In genomic region chr6:48677492-48678345, GRCm38 (mm10) we compare ENCODE assay signal across 23 mouse cellular contexts. TPM values are rescaled to one million over a fixed set of nuclear protein-coding genes. Genes with fewer than 3 reads are reported as not detected.
DNase-seq lines count a peak whose midpoint lies in the region; ATAC-seq and TF ChIP-seq lines count a peak whose summit lies in the region.
"Had no signal": no experiment of that assay in that cellular context is flagged by ENCODE, and none has a peak within 500 bp of the region (broad histone marks: within the 10 kb centered on the region; RNA-seq: fewer than 3 reads in every experiment).

No protein-coding gene starts in this region.

- 86% methylated on average over 17 of the region's 17 CpGs for WGBS in heart, embryonic 12.5 days
- WGBS in liver, embryonic 12.5 days (ENCODE audit: insufficient replicate concordance), result 73% methylated on average over 17 of the region's 17 CpGs
- WGBS in small intestine, adult 2 months, result 86% methylated on average over 17 of the region's 17 CpGs
- WGBS in midbrain, embryonic 14.5 days, result 94% methylated on average over 17 of the region's 17 CpGs

- H3K4me2 ChIP-seq in heart, embryonic 12.5 days, result peak overlapping the region; percentile 61
- 0 out of 2 replicates have a peak overlapping the region, but pooled peaks have one; percentile 67 for H3K4me2 ChIP-seq in liver, embryonic 12.5 days
- no peak overlapping the region for H3K4me2 ChIP-seq in midbrain, embryonic 14.5 days (ENCODE audit: low read length)
- H3K4me2 ChIP-seq: forebrain, embryonic 15.5 days; hindbrain, embryonic 14.5 days; neural tube, embryonic 13.5 days had no signal

- no peak for DNase-seq in heart, adult 18-20 months
- DNase-seq in liver, result no peak
- peak; percentile 44 for DNase-seq in thymus, postnatal 4 days
- no peak for DNase-seq in thymus, postnatal 10 days (ENCODE audit: low spot score in 2 of 2)
- no peak for DNase-seq in midbrain, embryonic 14.5 days
- DNase-seq: adrenal gland, adult 2 months; cerebellum, adult 9-11 months; gastrocnemius, postnatal 25 days; lung, postnatal 36 days had no signal

- no peaks in the 10 kb centered on the region for H3K36me3 ChIP-seq in heart, embryonic 12.5 days
- peaks cover 10% of the 10 kb centered on the region; the same call in 1 of the 2 replicates for H3K36me3 ChIP-seq in liver, embryonic 12.5 days
- H3K36me3 ChIP-seq in small intestine, adult 2 months (ENCODE audit: control insufficient read depth, insufficient read depth, low read length), result peaks cover 5% of the 10 kb centered on the region; the same call in 1 of the 2 replicates
- H3K36me3 ChIP-seq in midbrain, embryonic 14.5 days (ENCODE audit: control insufficient read depth, insufficient read depth, low read length), result no peaks in the 10 kb centered on the region
- H3K36me3 ChIP-seq: embryonic facial prominence, embryonic 13.5 days; forebrain, embryonic 15.5 days; heart, embryonic 10.5 days; intestine, embryonic 15.5 days; kidney, embryonic 15.5 days; limb, embryonic 10.5 days; midbrain, embryonic 10.5 days; neural tube, embryonic 13.5 days had no signal

- no peaks in the 10 kb centered on the region for H3K27me3 ChIP-seq in heart, embryonic 12.5 days (replicated peaks)
- H3K27me3 ChIP-seq in liver, embryonic 12.5 days (replicated peaks), result no peaks in the 10 kb centered on the region
- H3K27me3 ChIP-seq in small intestine, adult 2 months (ENCODE audit: control insufficient read depth, insufficient read depth, low read length), result no peaks in the 10 kb centered on the region
- no peaks in the 10 kb centered on the region for H3K27me3 ChIP-seq in midbrain, embryonic 14.5 days (ENCODE audit: control insufficient read depth, insufficient read depth, low read length)
- H3K27me3 ChIP-seq: embryonic facial prominence, embryonic 13.5 days; forebrain, embryonic 15.5 days; intestine, embryonic 15.5 days; kidney, embryonic 15.5 days; neural tube, embryonic 13.5 days had no signal

- no peak overlapping the region for H3K4me3 ChIP-seq in heart, embryonic 12.5 days
- no peak overlapping the region for H3K4me3 ChIP-seq in liver, embryonic 12.5 days
- peak overlapping the region; percentile 39 for H3K4me3 ChIP-seq in small intestine, adult 2 months (ENCODE audit: low read depth, low read length)
- no peak overlapping the region for H3K4me3 ChIP-seq in midbrain, embryonic 14.5 days (replicated peaks; ENCODE audit: low read depth, low read length)
- H3K4me3 ChIP-seq: embryonic facial prominence, embryonic 13.5 days; forebrain, embryonic 15.5 days; intestine, embryonic 15.5 days; kidney, embryonic 15.5 days; limb, embryonic 10.5 days; midbrain, embryonic 10.5 days; neural tube, embryonic 13.5 days had no signal

- TF ChIP-seq POLR2A in small intestine, adult 2 months (IDR thresholded peaks at IDR 0.05; ENCODE audit: low read depth, low read length), result no peak

- H3K27ac ChIP-seq in heart, embryonic 12.5 days (ENCODE audit: poor library complexity, severe bottlenecking), result no peak overlapping the region
- H3K27ac ChIP-seq in liver, embryonic 12.5 days, result no peak overlapping the region
- H3K27ac ChIP-seq in small intestine, adult 2 months (ENCODE audit: insufficient read depth, low read depth, low read length), result peak overlapping the region; percentile 63
- no peak overlapping the region for H3K27ac ChIP-seq in midbrain, embryonic 14.5 days (replicated peaks; ENCODE audit: low read depth, low read length)
- H3K27ac ChIP-seq: embryonic facial prominence, embryonic 13.5 days; forebrain, embryonic 15.5 days; heart, embryonic 10.5 days; hindbrain, embryonic 14.5 days; intestine, embryonic 15.5 days; kidney, embryonic 15.5 days; limb, embryonic 10.5 days; midbrain, embryonic 10.5 days; neural tube, embryonic 13.5 days had no signal

- peaks cover 5% of the 10 kb centered on the region for H3K4me1 ChIP-seq in heart, embryonic 12.5 days (replicated peaks)
- H3K4me1 ChIP-seq in liver, embryonic 12.5 days, result peaks cover 33% of the 10 kb centered on the region
- H3K4me1 ChIP-seq in small intestine, adult 2 months (ENCODE audit: control insufficient read depth, insufficient read depth, insufficient read length, low read length), result peaks cover 5% of the 10 kb centered on the region; the same call in 1 of the 2 replicates
- H3K4me1 ChIP-seq in midbrain, embryonic 14.5 days (ENCODE audit: control insufficient read depth, insufficient read depth, low read length), result no peaks in the 10 kb centered on the region
- H3K4me1 ChIP-seq: embryonic facial prominence, embryonic 13.5 days; forebrain, embryonic 15.5 days; neural tube, embryonic 13.5 days had no signal

- no peak for ATAC-seq in heart, embryonic 12.5 days (ENCODE audit: insufficient number of reproducible peaks, low FRiP score)
- no peak for ATAC-seq in liver, embryonic 12.5 days
- no peak for ATAC-seq in midbrain, embryonic 14.5 days (ENCODE audit: low FRiP score, low TSS enrichment)
- ATAC-seq: forebrain, embryonic 15.5 days; intestine, embryonic 15.5 days had no signal

- H3K9ac ChIP-seq in heart, embryonic 12.5 days, result no peak overlapping the region
- no peak overlapping the region for H3K9ac ChIP-seq in liver, embryonic 12.5 days
- no peak overlapping the region for H3K9ac ChIP-seq in midbrain, embryonic 14.5 days (replicated peaks; ENCODE audit: low read length)
- H3K9ac ChIP-seq: embryonic facial prominence, embryonic 13.5 days; forebrain, embryonic 15.5 days; hindbrain, embryonic 14.5 days; intestine, embryonic 15.5 days; kidney, embryonic 15.5 days; neural tube, embryonic 13.5 days had no signal

- no peak for TF ChIP-seq CTCF in small intestine, adult 2 months (IDR thresholded peaks at IDR 0.05; ENCODE audit: extremely low read depth, insufficient read length, insufficient replicate concordance, low read depth, low read length)

- H3K9me3 ChIP-seq in heart, embryonic 12.5 days (replicated peaks), result no peaks in the 10 kb centered on the region
- H3K9me3 ChIP-seq in liver, embryonic 12.5 days (replicated peaks), result no peaks in the 10 kb centered on the region
- no peaks in the 10 kb centered on the region for H3K9me3 ChIP-seq in midbrain, embryonic 14.5 days (ENCODE audit: control insufficient read depth, low read length)
- H3K9me3 ChIP-seq: embryonic facial prominence, embryonic 13.5 days; forebrain, embryonic 15.5 days; heart, embryonic 10.5 days; intestine, embryonic 15.5 days; kidney, embryonic 15.5 days; limb, embryonic 10.5 days; midbrain, embryonic 10.5 days; neural tube, embryonic 13.5 days had no signal

RNA-seq across cellular contexts. Expression of gene Gimap9, which starts 1.8 kb away (rescaled TPM):
- polyA plus RNA-seq in heart, embryonic 12.5 days (2016; fragmentation: Nextera tagmentation; extraction: Ambion mirVana), result 8.7 and 9.4 TPM in 2 replicates
- total RNA-seq in heart, adult 18-20 months (2021), result 1 to 10 TPM; 4.6 to 4.9 TPM
- 11.4 and 12.9 TPM in 2 replicates for polyA plus RNA-seq in liver, embryonic 12.5 days (2016; fragmentation: Nextera tagmentation; extraction: Ambion mirVana)
- 0.27 and 0.62 TPM in 2 replicates for polyA plus RNA-seq in small intestine, adult 2 months (2012; rRNA removed)
- polyA plus RNA-seq in midbrain, embryonic 14.5 days (2014; fragmentation: Nextera tagmentation; extraction: Ambion mirVana), result 0.98 and 2.1 TPM in 2 replicates

RNA-seq across cellular contexts. Expression of gene Gimap4, which starts 6.6 kb away (rescaled TPM):
- polyA plus RNA-seq in heart, embryonic 12.5 days (2016; fragmentation: Nextera tagmentation; extraction: Ambion mirVana), result 9.9 and 10.7 TPM in 2 replicates
- 10 to 100 TPM; 19.3 to 32.9 TPM for total RNA-seq in heart, adult 18-20 months (2021)
- 15.7 and 15.9 TPM in 2 replicates for polyA plus RNA-seq in liver, embryonic 12.5 days (2016; fragmentation: Nextera tagmentation; extraction: Ambion mirVana)
- 4.3 and 9.3 TPM in 2 replicates for polyA plus RNA-seq in small intestine, adult 2 months (2012; rRNA removed)
- 0.63 and 1.4 TPM in 2 replicates for polyA plus RNA-seq in midbrain, embryonic 14.5 days (2014; fragmentation: Nextera tagmentation; extraction: Ambion mirVana)

RNA-seq across cellular contexts. Expression of gene Gimap6, which starts 30.3 kb away (rescaled TPM):
- polyA plus RNA-seq in heart, embryonic 12.5 days (2016; fragmentation: Nextera tagmentation; extraction: Ambion mirVana), result 28.7 and 28.8 TPM in 2 replicates
- total RNA-seq in heart, adult 18-20 months (2021), result 10 to 100 TPM; 29.6 to 36.9 TPM
- 11.7 and 12.7 TPM in 2 replicates for polyA plus RNA-seq in liver, embryonic 12.5 days (2016; fragmentation: Nextera tagmentation; extraction: Ambion mirVana)
- polyA plus RNA-seq in small intestine, adult 2 months (2012; rRNA removed), result 2.0 and 5.0 TPM in 2 replicates
- 3.9 and 8.0 TPM in 2 replicates for polyA plus RNA-seq in midbrain, embryonic 14.5 days (2014; fragmentation: Nextera tagmentation; extraction: Ambion mirVana)

RNA-seq across cellular contexts. Expression of gene Gimap8, which starts 30.7 kb away (rescaled TPM):
- polyA plus RNA-seq in heart, embryonic 12.5 days (2016; fragmentation: Nextera tagmentation; extraction: Ambion mirVana), result 0.90 and 1.2 TPM in 2 replicates
- 1 to 10 TPM; 7.1 to 7.5 TPM for total RNA-seq in heart, adult 18-20 months (2021)
- polyA plus RNA-seq in liver, embryonic 12.5 days (2016; fragmentation: Nextera tagmentation; extraction: Ambion mirVana), result 0.93 and 1.0 TPM in 2 replicates
- 0.72 and 1.5 TPM in 2 replicates for polyA plus RNA-seq in small intestine, adult 2 months (2012; rRNA removed)
- polyA plus RNA-seq in midbrain, embryonic 14.5 days (2014; fragmentation: Nextera tagmentation; extraction: Ambion mirVana), result 0.17 and 0.32 TPM in 2 replicates

RNA-seq across cellular contexts. Expression of gene Gm28053, which starts 40.7 kb away (rescaled TPM):
- 2.4 and 3.6 TPM in 2 replicates for polyA plus RNA-seq in heart, embryonic 12.5 days (2016; fragmentation: Nextera tagmentation; extraction: Ambion mirVana)
- 1 to 10 TPM; 3.8 to 4.0 TPM for total RNA-seq in heart, adult 18-20 months (2021)
- polyA plus RNA-seq in liver, embryonic 12.5 days (2016; fragmentation: Nextera tagmentation; extraction: Ambion mirVana), result 0.75 and 1.2 TPM in 2 replicates
- not detected in 2 replicates for polyA plus RNA-seq in small intestine, adult 2 months (2012; rRNA removed)
- polyA plus RNA-seq in midbrain, embryonic 14.5 days (2014; fragmentation: Nextera tagmentation; extraction: Ambion mirVana), result 1.00 TPM in 1 of 2 replicates, not detected in the other
- total RNA-seq: gastrocnemius, postnatal 25 days; layer of hippocampus, postnatal 10 days had no signal
- polyA plus RNA-seq: adrenal gland, adult 2 months; forebrain, embryonic 15.5 days; liver, embryonic 16.5 days had no signal
